Mouse (Mus musculus) myocyte (in vitro differentiated cells): Measurements from ENCODE around the gene Lexm. TPM values are rescaled to one million over a fixed set of nuclear protein-coding genes. Genes with fewer than 3 reads are reported as not detected.

ENCODE experiments used
- H3K27me3 ChIP-seq: one replicate; pipeline ENCODE4 v1.6.1; 2011; ENCODE audit not compliant: control insufficient read depth, insufficient read depth, insufficient read length
- H3K36me3 ChIP-seq: one replicate; pipeline ENCODE4 v1.6.1; 2011; ENCODE audit not compliant: control insufficient read depth, insufficient read depth
- H3K4me2 ChIP-seq: one replicate; pipeline ENCODE4 v1.6.1; 2011; ENCODE audit warnings: low read depth, control low read depth
- H3K4me3 ChIP-seq: one replicate; pipeline ENCODE4 v1.5.1; 2011; ENCODE audit warnings: mild to moderate bottlenecking, control low read depth, moderate library complexity
- H3K79me2 ChIP-seq: one replicate; pipeline ENCODE4 v1.6.1; 2011; ENCODE audit not compliant: control insufficient read depth, insufficient read depth
- H3ac ChIP-seq: one replicate; pipeline ENCODE4 v1.6.1; 2011; ENCODE audit not compliant: control insufficient read depth, insufficient read length
- MYOG ChIP-seq, 3 experiments: IDR thresholded peaks; one replicate each; pipeline ENCODE4 v1.6.1; 2011; ENCODE audit warnings: control low read depth in 2 of 3, low read depth in 2 of 3, mild to moderate bottlenecking in 2 of 3; ENCODE audit not compliant: insufficient read length in 2 of 3, control insufficient read depth in 1 of 3, insufficient read depth in 1 of 3
- POLR2AphosphoS2 ChIP-seq: IDR thresholded peaks from one replicate; pipeline ENCODE4 v1.6.1; 2011; ENCODE audit warnings: low read depth, control low read depth; ENCODE audit not compliant: insufficient read length
- SRF ChIP-seq: IDR thresholded peaks from one replicate; pipeline ENCODE4 v1.6.1; 2011; ENCODE audit warnings: low read depth; ENCODE audit not compliant: control insufficient read depth, insufficient read length
- TCF12 ChIP-seq: IDR thresholded peaks from one replicate; pipeline ENCODE4 v1.6.1; 2011; ENCODE audit warnings: mild to moderate bottlenecking, control low read depth; ENCODE audit not compliant: poor library complexity, insufficient read depth, severe bottlenecking
- polyA plus RNA-seq: library from polyadenylated mRNA; unstranded; fragments of >200 nt; fragmentation: generic; extraction: Trizol; gene quantifications from one replicate; pipeline ENCODE4 v1.2.1, GENCODE M21; 2012; ENCODE audit warnings: missing spikeins

Lexm gene
- polyA plus RNA-seq, 1 experiment = not detected

DNA sequence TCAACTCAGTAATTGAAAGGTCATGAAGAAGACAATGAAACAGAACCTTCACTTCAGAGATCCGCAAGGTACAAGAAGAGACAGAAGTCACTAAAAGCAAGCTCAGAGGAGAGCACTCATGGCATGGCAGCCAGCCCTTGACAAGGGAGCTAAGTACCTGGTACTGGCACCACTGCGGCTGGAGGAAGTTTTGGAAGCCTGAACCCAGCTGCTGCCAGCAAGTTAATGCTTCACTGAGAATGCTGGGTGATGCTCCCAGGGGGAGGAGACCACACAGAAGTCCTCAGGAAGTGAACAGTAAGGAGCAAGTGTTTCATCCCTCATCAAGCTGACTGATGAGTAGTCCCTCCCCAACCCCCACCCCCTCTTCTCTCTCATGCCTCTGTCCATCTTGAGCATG lies 74.8 kb downstream of the Lexm start:
- H3K4me3 ChIP-seq = no peak overlapping the region
- no peak for TF ChIP-seq POLR2AphosphoS2
- no peak for TF ChIP-seq MYOG (IDR thresholded peaks at IDR 0.05; ENCODE audit: control insufficient read depth in 1 of 3, insufficient read depth in 1 of 3, insufficient read length in 2 of 3, low read depth in 2 of 3)
- TF ChIP-seq SRF = no peak
- H3K79me2 ChIP-seq = no peaks in the 10 kb centered on the region
- H3K4me2 ChIP-seq = no peak overlapping the region
- no peak overlapping the region for H3ac ChIP-seq
- no peaks in the 10 kb centered on the region for H3K36me3 ChIP-seq
- H3K27me3 ChIP-seq = no peaks in the 10 kb centered on the region

DNA sequence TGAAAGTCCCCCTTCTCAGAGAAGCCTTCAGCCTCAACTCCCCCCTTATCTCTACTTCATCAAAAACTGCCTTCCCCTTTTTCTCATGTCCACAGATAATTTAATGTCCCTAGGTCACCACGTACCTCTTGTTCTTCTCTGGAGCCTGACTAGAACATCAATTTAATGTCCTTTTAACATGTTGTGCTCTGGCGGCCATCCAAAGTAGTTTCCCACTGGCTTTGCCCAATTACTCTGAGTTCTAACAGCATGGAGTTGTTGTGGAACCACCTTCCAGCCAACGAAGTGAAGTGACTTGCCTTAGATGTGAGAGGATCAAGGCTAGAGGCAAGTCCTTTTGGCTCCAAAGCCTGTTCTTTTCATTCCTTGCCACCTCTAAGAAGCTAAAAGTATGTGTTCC lies 75.5 kb downstream of the Lexm start:
- no peak overlapping the region for H3K4me2 ChIP-seq
- no peak overlapping the region for H3ac ChIP-seq
- H3K4me3 ChIP-seq = no peak overlapping the region
- no peak for TF ChIP-seq TCF12
- no peaks in the 10 kb centered on the region for H3K79me2 ChIP-seq
- no peaks in the 10 kb centered on the region for H3K36me3 ChIP-seq
- no peaks in the 10 kb centered on the region for H3K27me3 ChIP-seq

Other genes starting within 250 kb of the Lexm start
- gene Pcsk9, start 152.9 kb downstream of the Lexm start, polyA plus RNA-seq = 5.9 TPM
- gene Bsnd, start 125.0 kb downstream of the Lexm start, polyA plus RNA-seq = not detected
- 116 TPM for gene Dhcr24, start 56.2 kb downstream of the Lexm start, polyA plus RNA-seq
- gene Ttc22, start 5.2 kb upstream of the Lexm start, polyA plus RNA-seq = 0.04 TPM
- gene Pars2, start 33.8 kb upstream of the Lexm start, polyA plus RNA-seq = 4.7 TPM
- 28.2 TPM for gene Ttc4, start 61.7 kb upstream of the Lexm start, polyA plus RNA-seq
- not detected for gene Mroh7, start 113.7 kb upstream of the Lexm start, polyA plus RNA-seq
- not detected for gene Fam151a, start 116.6 kb upstream of the Lexm start, polyA plus RNA-seq
- gene Acot11, start 187.8 kb upstream of the Lexm start, polyA plus RNA-seq = 1.9 TPM